Mouse (Mus musculus) megakaryocyte-erythroid progenitor cell, adult 5-6 weeks (primary cell): ENCODE data around the gene Dennd4a. TPM values are rescaled to one million over a fixed set of nuclear protein-coding genes. Genes with fewer than 3 reads are reported as not detected.
A peak's percentile ranks its signal among the peaks of the same experiment; 100 is the strongest.

Source experiments
- ATAC-seq: replicated peaks from 2 replicates; pipeline ENCODE4 v1.8.0; 2016; ENCODE audit warnings: mild to moderate bottlenecking, inconsistent platforms; ENCODE audit not compliant: severe bottlenecking, poor library complexity, low FRiP score, low TSS enrichment
- total RNA-seq, 2 experiments: library from RNA; stranded (forward) in 1 of 2; stranded (reverse) in 1 of 2; fragments of 200-1000, 215-1000 nt in 1 of 2; fragments of >200 nt in 1 of 2; fragmentation: Nextera tagmentation in 1 of 2; gene quantifications; 2 replicates each; pipeline ENCODE4 v1.2.3; 2014 to 2017

Dennd4a gene
- total RNA-seq (2014; fragmentation: Nextera tagmentation) (56.7 and 85.2 TPM in 2 replicates), total RNA-seq (2017) (46.2 and 50.6 TPM in 2 replicates)

- ATAC-seq = peak; percentile 93
These were observed at the start of gene Dennd4a for GRCm38 (mm10) chr9:64810822-64811537. Gene Dennd4a, plus strand, starts transcription at chr9:64811340.

GRCm38 (mm10) chr9:64764824-64765223 lies 46.3 kb upstream of the Dennd4a start:
- no peak for ATAC-seq

- no peak for ATAC-seq
These were observed 45.0 kb upstream of the Dennd4a start for GRCm38 (mm10) chr9:64766136-64766535.

GRCm38 (mm10) chr9:64767796-64768195 lies 43.3 kb upstream of the Dennd4a start:
- ATAC-seq = no peak

- ATAC-seq = no peak
These were observed 42.0 kb upstream of the Dennd4a start for GRCm38 (mm10) chr9:64769066-64769695.

GRCm38 (mm10) chr9:64769911-64770310 lies 41.2 kb upstream of the Dennd4a start:
- no peak for ATAC-seq

GRCm38 (mm10) chr9:64770411-64770849 lies 40.7 kb upstream of the Dennd4a start:
- ATAC-seq = no peak

- peak; percentile 25; the same call in 1 of the 2 replicates for ATAC-seq
These were observed 39.9 kb upstream of the Dennd4a start for GRCm38 (mm10) chr9:64771236-64771635.

- no peak for ATAC-seq
These were observed 37.9 kb upstream of the Dennd4a start for GRCm38 (mm10) chr9:64773254-64773653.

GRCm38 (mm10) chr9:64773936-64774335 lies 37.2 kb upstream of the Dennd4a start:
- ATAC-seq = no peak

- no peak for ATAC-seq
These were observed 36.7 kb upstream of the Dennd4a start for GRCm38 (mm10) chr9:64774411-64774811.

GRCm38 (mm10) chr9:64774883-64775282 lies 36.3 kb upstream of the Dennd4a start:
- ATAC-seq = no peak

GRCm38 (mm10) chr9:64775491-64775890 lies 35.6 kb upstream of the Dennd4a start:
- no peak for ATAC-seq

- no peak for ATAC-seq
These were observed 33.6 kb upstream of the Dennd4a start for GRCm38 (mm10) chr9:64777441-64777987.

GRCm38 (mm10) chr9:64778151-64778550 lies 33.0 kb upstream of the Dennd4a start:
- ATAC-seq = 0 out of 2 replicates have a peak, but pooled peaks have one; percentile 32

- peak; percentile 50; the same call in 1 of the 2 replicates for ATAC-seq
These were observed 31.5 kb upstream of the Dennd4a start for GRCm38 (mm10) chr9:64779628-64780027.

GRCm38 (mm10) chr9:64783511-64783910 lies 27.6 kb upstream of the Dennd4a start:
- ATAC-seq = no peak

GRCm38 (mm10) chr9:64784841-64785240 lies 26.3 kb upstream of the Dennd4a start:
- peak; percentile 83 for ATAC-seq

GRCm38 (mm10) chr9:64786216-64786905 lies 24.8 kb upstream of the Dennd4a start:
- no peak for ATAC-seq

- ATAC-seq = no peak
These were observed 23.1 kb upstream of the Dennd4a start for GRCm38 (mm10) chr9:64788070-64788469.
